Mouse (Mus musculus): Measurements from ENCODE around the gene Gcnt1. TPM values are rescaled to one million over a fixed set of nuclear protein-coding genes. Genes with fewer than 3 reads are reported as not detected.

Gene Gcnt1
- polyA plus RNA-seq (2014; fragmentation: Nextera tagmentation; extraction: Ambion mirVana), result 0.27 and 1.3 TPM in 2 replicates

DNA sequence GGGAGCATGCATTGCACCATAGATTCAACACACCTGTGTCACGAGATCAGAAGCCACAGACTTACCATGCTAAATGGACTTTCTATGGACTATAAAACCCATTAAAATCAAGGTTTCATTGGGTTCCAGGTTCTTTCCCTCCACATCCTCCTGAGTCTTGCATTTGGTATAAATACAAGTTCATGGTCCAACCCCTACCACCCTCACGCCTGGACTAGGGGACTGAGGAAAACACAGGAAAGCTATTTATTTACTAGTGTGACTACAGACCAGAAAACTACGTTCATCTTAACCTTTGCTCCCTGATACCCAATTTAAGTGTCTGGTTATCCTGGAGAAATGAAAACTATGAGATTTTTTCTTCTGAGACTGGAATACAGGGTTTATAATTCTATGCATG is at the start of gene Gcnt1:
Gene Gcnt1, minus strand, starts transcription at position 144 of the 400 bp plus-strand sequence.
- no peaks in the 10 kb centered on the region for H3K36me3 ChIP-seq (ENCODE audit: control insufficient read depth, insufficient read depth, low read length)
- no peaks in the 10 kb centered on the region for H3K4me1 ChIP-seq (ENCODE audit: control insufficient read depth, insufficient read depth, low read length)
- no peak within 1 kb of the TSS for H3K4me2 ChIP-seq (ENCODE audit: low read depth, low read length)
- no peak within 1 kb of the TSS for H3K9ac ChIP-seq (replicated peaks; ENCODE audit: low read depth, low read length)
- H3K9me3 ChIP-seq (ENCODE audit: control insufficient read depth, low read length), result no peaks in the 10 kb centered on the region
- no peak for ATAC-seq (ENCODE audit: low read depth)
- no peak within 1 kb of the TSS for H3K27ac ChIP-seq (ENCODE audit: low read depth, low read length)
- H3K4me3 ChIP-seq (ENCODE audit: low read depth, low read length), result no peak within 1 kb of the TSS
- no peaks in the 10 kb centered on the region for H3K27me3 ChIP-seq (ENCODE audit: control insufficient read depth, insufficient read depth, low read length)
- 91% methylated on average over 3 of the region's 3 CpGs for WGBS

DNA sequence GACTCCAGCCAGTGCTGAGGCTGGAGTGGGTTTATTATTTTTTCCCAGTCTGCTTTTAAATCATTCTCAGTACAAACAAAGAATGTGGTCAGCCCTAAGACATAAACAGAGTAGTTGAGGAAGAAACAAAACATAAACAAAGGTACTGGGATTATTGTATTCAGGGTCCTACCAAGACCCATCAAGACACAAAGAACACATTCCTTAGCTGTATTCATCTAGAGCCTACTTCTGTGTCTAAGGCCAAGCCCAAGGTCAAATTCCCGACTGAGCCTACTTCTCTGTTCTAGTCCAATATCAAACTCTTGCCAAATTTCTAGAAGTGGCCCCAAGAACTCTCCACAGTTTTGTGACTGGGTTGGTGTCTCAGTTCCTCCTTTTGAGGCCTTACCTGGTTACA is 45.2 kb upstream of the Gcnt1 start:
- ATAC-seq (ENCODE audit: low read depth), result no peak
- Histone ChIP-seq H3K9ac (replicated peaks; ENCODE audit: low read depth, low read length) (no peak overlapping the region), H3K4me1 (ENCODE audit: control insufficient read depth, insufficient read depth, low read length) (no peaks in the 10 kb centered on the region), H3K27ac (ENCODE audit: low read depth, low read length) (no peak overlapping the region), H3K9me3 (ENCODE audit: control insufficient read depth, low read length) (no peaks in the 10 kb centered on the region), H3K4me3 (ENCODE audit: low read depth, low read length) (no peak overlapping the region), H3K4me2 (ENCODE audit: low read depth, low read length) (no peak overlapping the region), H3K36me3 (ENCODE audit: control insufficient read depth, insufficient read depth, low read length) (no peaks in the 10 kb centered on the region), H3K27me3 (ENCODE audit: control insufficient read depth, insufficient read depth, low read length) (no peaks in the 10 kb centered on the region)
- WGBS, result 89% methylated on average over 1 of the region's 1 CpGs

DNA sequence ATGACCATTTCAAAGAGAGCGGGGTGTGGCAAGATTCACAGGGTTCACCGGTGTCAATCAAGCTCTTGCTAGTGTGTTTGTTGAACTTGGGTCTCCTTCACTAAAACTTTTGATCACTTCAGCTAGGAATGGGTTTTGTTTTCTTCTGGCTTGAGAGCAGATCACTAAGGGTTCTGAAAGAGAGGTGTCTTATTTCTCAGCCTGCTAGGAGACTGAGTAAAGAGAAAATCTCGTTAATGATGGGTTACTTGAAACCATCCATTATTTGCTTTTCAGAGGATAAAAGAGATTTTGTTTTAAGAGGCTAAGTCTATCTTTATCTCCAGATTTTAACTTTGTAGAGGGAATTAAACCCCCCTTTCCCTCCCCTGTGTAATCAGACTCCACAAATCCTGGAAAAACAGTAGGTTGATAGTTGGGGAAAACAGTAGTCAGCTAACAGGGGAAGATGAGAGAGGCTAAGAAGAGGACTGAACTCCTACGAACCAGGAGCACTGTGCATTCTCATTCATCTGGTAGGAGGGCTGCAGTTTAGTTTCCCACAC is 40.3 kb upstream of the Gcnt1 start:
- Histone ChIP-seq H3K27ac (ENCODE audit: low read depth, low read length) (no peak overlapping the region), H3K9me3 (ENCODE audit: control insufficient read depth, low read length) (no peaks in the 10 kb centered on the region), H3K9ac (replicated peaks; ENCODE audit: low read depth, low read length) (no peak overlapping the region), H3K4me1 (ENCODE audit: control insufficient read depth, insufficient read depth, low read length) (no peaks in the 10 kb centered on the region), H3K36me3 (ENCODE audit: control insufficient read depth, insufficient read depth, low read length) (no peaks in the 10 kb centered on the region), H3K4me3 (ENCODE audit: low read depth, low read length) (no peak overlapping the region), H3K4me2 (ENCODE audit: low read depth, low read length) (no peak overlapping the region), H3K27me3 (ENCODE audit: control insufficient read depth, insufficient read depth, low read length) (no peaks in the 10 kb centered on the region)
- no peak for ATAC-seq (ENCODE audit: low read depth)
- WGBS, result 71% methylated on average over 4 of the region's 4 CpGs

DNA sequence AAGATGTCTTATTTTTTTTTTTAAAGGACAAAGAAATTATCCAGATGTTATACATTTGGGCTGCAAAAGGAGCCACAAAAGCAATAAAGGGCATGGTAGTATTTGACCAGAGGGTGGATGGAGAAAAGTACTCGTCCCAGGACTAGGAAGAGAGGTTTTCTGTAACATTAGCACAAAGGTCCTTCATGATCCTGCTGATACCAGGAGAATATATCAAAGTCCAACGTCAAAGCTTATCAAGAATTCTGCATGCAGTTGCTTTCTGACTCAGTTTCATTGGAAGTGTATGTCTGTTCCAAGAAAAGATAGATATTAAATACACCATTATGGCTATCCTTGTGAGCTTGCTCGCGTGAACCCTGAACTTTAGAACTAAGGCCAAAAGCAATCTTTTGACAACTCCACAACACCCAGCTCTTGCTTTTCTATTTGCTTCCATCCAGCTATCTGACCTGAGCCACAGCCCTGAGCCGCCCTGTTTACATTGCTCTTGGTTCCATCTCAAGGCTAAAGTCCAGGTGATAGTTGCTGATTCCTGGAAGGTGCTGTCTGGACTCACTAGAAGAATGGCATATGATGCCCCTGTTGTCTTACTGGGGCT is 37.9 kb upstream of the Gcnt1 start:
- WGBS, result 87% methylated on average over 5 of the region's 5 CpGs
- ATAC-seq (ENCODE audit: low read depth), result no peak
- Histone ChIP-seq H3K9ac (replicated peaks; ENCODE audit: low read depth, low read length) (no peak overlapping the region), H3K36me3 (ENCODE audit: control insufficient read depth, insufficient read depth, low read length) (no peaks in the 10 kb centered on the region), H3K27me3 (ENCODE audit: control insufficient read depth, insufficient read depth, low read length) (no peaks in the 10 kb centered on the region), H3K4me3 (ENCODE audit: low read depth, low read length) (no peak overlapping the region), H3K9me3 (ENCODE audit: control insufficient read depth, low read length) (no peaks in the 10 kb centered on the region), H3K4me1 (ENCODE audit: control insufficient read depth, insufficient read depth, low read length) (no peaks in the 10 kb centered on the region), H3K4me2 (ENCODE audit: low read depth, low read length) (no peak overlapping the region), H3K27ac (ENCODE audit: low read depth, low read length) (no peak overlapping the region)

DNA sequence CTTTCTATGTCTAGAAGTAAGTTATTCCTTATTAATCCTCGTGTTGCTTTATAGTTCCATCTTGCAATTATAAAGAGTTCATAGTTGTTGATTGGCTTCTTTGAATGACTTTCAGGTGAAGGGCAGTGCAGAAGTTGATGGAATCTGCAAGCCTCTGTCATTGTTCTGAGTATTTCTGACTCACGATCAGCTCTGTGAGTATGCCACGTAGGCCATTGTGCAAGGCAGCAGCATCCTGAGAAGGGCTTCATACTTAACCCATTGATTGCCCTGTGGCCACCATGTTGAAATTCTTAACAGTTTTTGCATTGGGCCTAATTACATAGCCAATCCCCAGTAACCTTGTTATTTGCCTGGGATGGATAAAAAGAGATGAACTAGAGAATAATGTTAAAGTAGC is 36.7 kb upstream of the Gcnt1 start:
- H3K27me3 ChIP-seq (ENCODE audit: control insufficient read depth, insufficient read depth, low read length), result no peaks in the 10 kb centered on the region
- WGBS, result 75% methylated on average over 3 of the region's 3 CpGs
- H3K27ac ChIP-seq (ENCODE audit: low read depth, low read length), result no peak overlapping the region
- no peaks in the 10 kb centered on the region for H3K36me3 ChIP-seq (ENCODE audit: control insufficient read depth, insufficient read depth, low read length)
- no peaks in the 10 kb centered on the region for H3K9me3 ChIP-seq (ENCODE audit: control insufficient read depth, low read length)
- no peak for ATAC-seq (ENCODE audit: low read depth)
- no peak overlapping the region for H3K4me3 ChIP-seq (ENCODE audit: low read depth, low read length)
- no peaks in the 10 kb centered on the region for H3K4me1 ChIP-seq (ENCODE audit: control insufficient read depth, insufficient read depth, low read length)
- no peak overlapping the region for H3K9ac ChIP-seq (replicated peaks; ENCODE audit: low read depth, low read length)
- H3K4me2 ChIP-seq (ENCODE audit: low read depth, low read length), result no peak overlapping the region

DNA sequence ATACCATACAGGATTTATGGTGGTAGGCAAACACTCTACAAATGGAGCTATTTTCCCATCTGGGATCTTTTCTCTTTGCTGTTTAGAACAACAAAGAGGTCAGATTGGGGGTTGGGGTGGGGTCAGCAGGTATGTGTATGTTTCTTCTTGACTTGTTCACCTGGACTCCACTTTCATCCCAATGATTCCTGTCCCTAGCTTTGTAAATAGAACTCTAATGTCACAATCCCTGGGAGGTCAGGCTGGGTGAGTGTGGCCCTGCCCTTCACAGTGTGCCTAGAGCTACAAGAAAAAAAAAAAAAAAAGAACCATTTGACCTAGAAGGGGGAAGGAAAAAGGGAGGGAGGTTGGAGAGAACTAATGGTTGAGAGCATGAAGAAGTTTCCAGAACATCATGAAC is 35.9 kb upstream of the Gcnt1 start:
- no peaks in the 10 kb centered on the region for H3K27me3 ChIP-seq (ENCODE audit: control insufficient read depth, insufficient read depth, low read length)
- no peaks in the 10 kb centered on the region for H3K4me1 ChIP-seq (ENCODE audit: control insufficient read depth, insufficient read depth, low read length)
- H3K36me3 ChIP-seq (ENCODE audit: control insufficient read depth, insufficient read depth, low read length), result no peaks in the 10 kb centered on the region
- H3K9me3 ChIP-seq (ENCODE audit: control insufficient read depth, low read length), result no peaks in the 10 kb centered on the region
- no peak overlapping the region for H3K4me3 ChIP-seq (ENCODE audit: low read depth, low read length)
- no peak for ATAC-seq (ENCODE audit: low read depth)
- H3K4me2 ChIP-seq (ENCODE audit: low read depth, low read length), result no peak overlapping the region
- no peak overlapping the region for H3K9ac ChIP-seq (replicated peaks; ENCODE audit: low read depth, low read length)
- H3K27ac ChIP-seq (ENCODE audit: low read depth, low read length), result no peak overlapping the region

DNA sequence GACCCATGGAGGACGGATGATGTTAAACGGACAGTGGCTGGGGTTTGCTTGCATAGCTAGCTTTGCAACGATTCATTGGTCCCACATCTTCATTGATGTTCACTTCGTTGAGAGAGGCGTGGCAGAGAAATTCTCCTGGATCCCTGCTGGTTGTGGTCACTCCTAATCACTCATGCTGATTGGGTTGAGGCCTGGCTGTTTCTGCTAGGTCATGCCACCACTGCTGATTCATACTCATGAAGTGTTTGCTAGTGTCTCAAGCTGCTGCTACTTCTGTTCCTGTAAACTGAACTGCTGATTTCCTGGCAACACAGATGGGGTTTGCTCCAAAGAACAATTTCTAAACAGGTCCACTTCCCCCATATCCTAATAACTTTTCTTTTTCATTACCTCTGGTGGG is 34.2 kb upstream of the Gcnt1 start:
- no peak for ATAC-seq (ENCODE audit: low read depth)
- Histone ChIP-seq H3K9ac (replicated peaks; ENCODE audit: low read depth, low read length) (no peak overlapping the region), H3K36me3 (ENCODE audit: control insufficient read depth, insufficient read depth, low read length) (no peaks in the 10 kb centered on the region), H3K9me3 (ENCODE audit: control insufficient read depth, low read length) (no peaks in the 10 kb centered on the region), H3K4me2 (ENCODE audit: low read depth, low read length) (no peak overlapping the region), H3K27ac (ENCODE audit: low read depth, low read length) (no peak overlapping the region), H3K4me1 (ENCODE audit: control insufficient read depth, insufficient read depth, low read length) (no peaks in the 10 kb centered on the region), H3K4me3 (ENCODE audit: low read depth, low read length) (no peak overlapping the region), H3K27me3 (ENCODE audit: control insufficient read depth, insufficient read depth, low read length) (no peaks in the 10 kb centered on the region)
- WGBS, result 90% methylated on average over 5 of the region's 5 CpGs

DNA sequence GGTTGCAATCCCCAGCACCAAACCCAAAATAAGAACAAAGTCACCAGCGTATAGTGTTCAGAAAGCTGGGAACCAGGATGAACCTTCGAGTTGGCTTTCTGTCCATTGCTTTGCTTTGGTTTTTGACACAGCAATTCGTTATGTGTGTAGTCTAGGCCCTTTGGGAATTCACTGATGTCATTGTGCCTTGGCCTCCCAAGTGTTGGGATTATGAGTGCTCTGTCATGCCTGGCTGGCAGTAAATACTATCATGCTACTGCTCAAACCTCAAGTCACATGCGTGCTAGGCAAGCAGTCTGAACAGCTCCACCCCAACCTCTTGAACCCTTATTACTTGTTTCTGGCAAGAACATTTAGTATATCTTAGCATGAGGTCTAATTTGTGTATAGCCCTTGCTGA is 30.5 kb upstream of the Gcnt1 start:
- Histone ChIP-seq H3K9ac (replicated peaks; ENCODE audit: low read depth, low read length) (no peak overlapping the region), H3K4me3 (ENCODE audit: low read depth, low read length) (no peak overlapping the region), H3K27ac (ENCODE audit: low read depth, low read length) (no peak overlapping the region), H3K36me3 (ENCODE audit: control insufficient read depth, insufficient read depth, low read length) (peaks cover 13% of the 10 kb centered on the region), H3K4me2 (ENCODE audit: low read depth, low read length) (no peak overlapping the region), H3K4me1 (ENCODE audit: control insufficient read depth, insufficient read depth, low read length) (no peaks in the 10 kb centered on the region), H3K9me3 (ENCODE audit: control insufficient read depth, low read length) (no peaks in the 10 kb centered on the region), H3K27me3 (ENCODE audit: control insufficient read depth, insufficient read depth, low read length) (no peaks in the 10 kb centered on the region)
- no peak for ATAC-seq (ENCODE audit: low read depth)
- WGBS, result 90% methylated on average over 4 of the region's 4 CpGs

DNA sequence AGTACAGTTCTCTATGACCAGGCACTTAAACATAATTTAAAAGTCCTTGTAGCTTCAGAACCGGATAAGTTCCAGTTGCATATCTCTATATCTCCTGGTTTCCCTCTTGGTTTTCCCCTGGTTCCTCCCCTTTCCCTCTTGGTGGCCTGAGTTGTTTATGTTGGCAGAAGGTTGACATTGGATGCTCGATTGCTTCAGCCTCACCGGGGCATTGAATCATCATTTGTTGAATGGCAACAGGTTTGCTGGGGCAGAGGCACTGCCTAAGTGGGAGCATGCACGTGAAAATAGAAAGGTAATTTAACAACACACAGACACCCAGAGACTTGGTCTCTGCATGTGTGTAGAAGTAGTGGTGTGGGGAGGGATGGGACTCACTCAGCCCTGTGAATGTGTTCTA is 27.9 kb upstream of the Gcnt1 start:
- Histone ChIP-seq H3K27me3 (ENCODE audit: control insufficient read depth, insufficient read depth, low read length) (no peaks in the 10 kb centered on the region), H3K9me3 (ENCODE audit: control insufficient read depth, low read length) (no peaks in the 10 kb centered on the region), H3K4me2 (ENCODE audit: low read depth, low read length) (no peak overlapping the region), H3K36me3 (ENCODE audit: control insufficient read depth, insufficient read depth, low read length) (peaks cover 13% of the 10 kb centered on the region), H3K4me3 (ENCODE audit: low read depth, low read length) (no peak overlapping the region), H3K4me1 (ENCODE audit: control insufficient read depth, insufficient read depth, low read length) (no peaks in the 10 kb centered on the region), H3K9ac (replicated peaks; ENCODE audit: low read depth, low read length) (no peak overlapping the region), H3K27ac (ENCODE audit: low read depth, low read length) (no peak overlapping the region)
- no peak for ATAC-seq (ENCODE audit: low read depth)
- 87% methylated on average over 4 of the region's 4 CpGs for WGBS

Data from neural tube, embryonic 14.5 days (tissue).